Mouse (Mus musculus) intestine, embryonic 14.5 days (tissue): Measurements from ENCODE around the gene Runx2. TPM values are rescaled to one million over a fixed set of nuclear protein-coding genes. Genes with fewer than 3 reads are reported as not detected.

Experiments used
- polyA plus RNA-seq: library from polyadenylated mRNA; unstranded; fragments of >200 nt; fragmentation: Nextera tagmentation; extraction: Ambion mirVana; gene quantifications from 2 replicates; pipeline ENCODE4 v1.2.1, GENCODE M21; 2014

Runx2 gene
- polyA plus RNA-seq, 1 experiment from 2014 or later: 1.1 TPM

Other genes starting within 250 kb of the Runx2 start
- gene Supt3, start 37.6 kb downstream of the Runx2 start, polyA plus RNA-seq: 18.8 and 20.6 TPM in 2 replicates